Mouse (Mus musculus) adrenal gland, postnatal 36 days (tissue): ENCODE data around the gene Pimreg. TPM values are rescaled to one million over a fixed set of nuclear protein-coding genes. Genes with fewer than 3 reads are reported as not detected.
A peak's percentile ranks its signal among the peaks of the same experiment; 100 is the strongest.

Experiments
- DNase-seq, 2 experiments: peaks; one replicate each; pipeline ENCODE4 v3.0.0; 2021; ENCODE audit warnings: mixed read lengths in 1 of 2
- total RNA-seq, 2 experiments: library from RNA; stranded (reverse); gene quantifications; 2 replicates each; pipeline ENCODE4 v1.2.3; 2021

Gene Pimreg
- total RNA-seq, 2 experiments from 2014 or later: 3.6 to 5.1 TPM

DNA sequence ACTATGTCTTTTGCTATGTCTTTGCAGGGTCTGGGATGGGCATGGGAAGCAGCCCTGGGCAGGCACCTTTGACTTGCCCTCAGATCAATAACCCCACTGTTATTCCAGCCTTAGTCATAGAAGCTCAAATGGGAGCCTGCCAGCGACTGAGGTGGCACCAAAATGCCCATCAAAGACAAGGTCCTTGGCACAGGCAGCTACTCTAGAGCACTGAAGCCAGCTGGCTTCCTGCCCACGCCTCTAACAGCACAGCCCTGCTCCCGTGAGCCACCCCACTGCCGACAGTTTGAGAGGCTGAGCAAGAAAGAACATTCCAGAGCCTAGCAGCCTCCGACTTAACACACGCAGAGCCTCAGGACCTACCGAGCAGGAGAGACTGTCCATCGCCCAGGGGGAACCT lies 23.3 kb downstream of the Pimreg start:
- peak; percentile 90 to 91 for DNase-seq

DNA sequence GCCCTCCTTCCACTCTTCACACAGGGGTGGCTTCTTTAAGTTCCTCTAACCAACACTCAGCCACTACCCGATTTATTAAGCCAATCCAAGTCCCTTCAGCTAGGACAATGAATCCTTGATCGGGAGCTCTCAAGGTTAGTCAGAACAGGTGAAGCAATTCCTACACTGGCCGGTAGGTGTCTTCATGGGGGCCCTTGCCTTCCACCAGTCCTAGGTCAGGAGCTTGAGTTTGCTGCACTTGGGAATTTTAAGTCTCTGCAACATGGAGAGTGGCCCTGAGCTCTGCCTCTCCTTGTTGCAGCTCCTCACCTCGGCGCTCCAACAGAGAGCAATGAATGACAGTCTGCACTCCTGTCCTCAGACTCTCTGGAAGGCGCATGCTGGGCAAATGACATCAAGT lies 24.5 kb downstream of the Pimreg start:
- peak in 1 of 2 experiments; percentile 35 for DNase-seq

DNA sequence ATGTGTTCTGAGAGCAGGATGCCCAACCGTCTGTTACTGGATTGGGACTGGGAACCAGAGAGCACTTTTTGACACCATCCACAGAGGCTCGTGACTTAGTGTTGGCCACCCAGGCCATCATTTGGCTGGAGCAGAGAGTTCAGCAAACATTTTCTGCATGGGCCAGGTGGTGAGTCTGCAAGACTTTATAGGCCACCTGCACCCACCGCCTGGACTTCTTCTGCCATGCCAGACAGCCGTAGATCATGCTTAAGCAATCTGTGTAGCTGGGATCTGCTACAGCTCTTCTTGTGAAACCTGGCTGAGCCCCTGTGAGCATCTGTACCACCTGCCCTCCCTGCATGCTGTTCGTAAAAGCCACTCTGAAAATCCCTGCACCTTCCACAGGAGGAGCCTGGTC lies 25.5 kb downstream of the Pimreg start:
- DNase-seq: no peak

DNA sequence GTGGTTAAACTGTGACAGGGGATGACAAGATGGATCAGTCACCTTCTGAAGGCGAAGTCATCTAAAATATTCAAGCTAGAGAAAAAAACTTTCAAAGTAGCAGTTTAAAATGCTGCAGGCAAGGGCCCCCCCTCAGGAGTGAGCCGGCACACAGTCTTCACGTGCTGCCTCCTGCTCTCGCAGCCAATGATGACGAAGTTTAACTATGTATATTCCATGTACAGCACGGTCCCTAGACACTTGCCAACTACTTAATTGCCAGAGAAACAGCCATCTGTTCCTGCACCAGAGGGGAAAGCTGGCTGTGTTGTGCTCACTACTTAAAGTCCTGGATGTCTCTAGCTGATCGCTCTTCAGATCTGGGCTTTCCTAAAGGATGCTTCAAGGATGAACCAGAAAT lies 26.2 kb downstream of the Pimreg start:
- no peak for DNase-seq

DNA sequence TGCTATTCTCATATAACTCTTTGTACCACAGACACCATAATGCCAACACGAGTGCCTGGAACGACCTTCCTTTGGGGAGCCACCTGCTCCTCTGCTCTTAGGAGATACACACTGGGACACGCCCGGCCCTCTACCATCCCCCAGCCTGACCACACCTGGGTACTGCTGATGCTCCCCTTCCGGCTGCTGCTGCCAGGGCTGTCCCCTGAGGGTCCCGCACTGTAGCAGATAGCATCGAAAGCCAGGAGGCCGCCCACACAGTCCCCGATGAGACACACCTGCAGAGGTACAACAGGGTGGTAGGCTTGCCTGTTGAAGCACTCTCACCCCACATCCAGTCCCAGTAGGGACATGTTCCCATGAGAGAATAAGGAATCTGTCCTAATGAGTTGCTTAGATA lies 28.9 kb downstream of the Pimreg start:
- no peak for DNase-seq

DNA sequence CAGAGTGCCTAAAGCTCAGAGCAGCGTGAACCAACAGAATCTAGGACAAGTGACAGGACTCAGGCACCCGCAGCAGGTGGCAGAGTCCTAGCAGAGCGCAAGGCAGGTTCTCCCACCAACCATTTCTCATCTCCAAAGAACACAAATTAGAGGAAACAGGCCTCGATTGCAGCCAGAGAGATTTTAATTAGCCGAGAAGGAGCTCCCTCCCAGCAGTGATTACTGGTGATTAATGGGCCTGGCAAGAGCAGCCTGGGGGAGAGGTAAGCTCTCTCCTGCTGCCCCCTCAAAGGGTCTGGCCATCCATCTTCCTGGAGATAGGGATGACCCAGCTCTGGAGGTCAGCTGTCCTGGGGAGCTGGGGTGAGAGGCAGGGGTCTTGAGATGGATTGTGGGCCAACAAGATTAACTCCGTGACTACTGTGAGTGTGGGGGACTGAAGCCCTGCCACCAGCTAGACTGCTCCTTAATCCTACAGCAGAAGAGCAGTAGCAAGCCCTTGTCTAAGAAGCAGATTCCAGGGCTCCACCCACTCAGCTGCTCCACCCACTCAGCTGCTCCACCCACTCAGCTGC lies 30.6 kb downstream of the Pimreg start:
- no peak for DNase-seq

DNA sequence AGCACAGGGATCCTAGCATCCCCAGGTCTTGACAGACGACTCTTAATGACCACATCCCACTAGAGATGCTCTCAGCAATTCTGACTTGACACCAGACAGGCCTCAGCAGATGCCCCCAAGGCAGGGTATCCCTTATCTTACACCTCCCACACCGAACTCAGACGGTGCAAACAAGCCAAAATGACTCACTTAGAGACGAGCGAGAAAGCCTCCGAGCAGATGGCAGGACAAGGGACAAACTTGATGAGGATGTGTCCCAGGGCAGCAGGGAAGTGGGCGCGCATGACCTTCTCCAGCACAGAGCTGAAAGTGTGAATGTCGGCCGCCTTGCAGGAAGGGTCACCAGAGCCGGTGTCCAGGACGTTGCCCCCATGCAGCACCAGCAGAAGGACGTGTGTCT lies 32.4 kb downstream of the Pimreg start:
- no peak for DNase-seq

DNA sequence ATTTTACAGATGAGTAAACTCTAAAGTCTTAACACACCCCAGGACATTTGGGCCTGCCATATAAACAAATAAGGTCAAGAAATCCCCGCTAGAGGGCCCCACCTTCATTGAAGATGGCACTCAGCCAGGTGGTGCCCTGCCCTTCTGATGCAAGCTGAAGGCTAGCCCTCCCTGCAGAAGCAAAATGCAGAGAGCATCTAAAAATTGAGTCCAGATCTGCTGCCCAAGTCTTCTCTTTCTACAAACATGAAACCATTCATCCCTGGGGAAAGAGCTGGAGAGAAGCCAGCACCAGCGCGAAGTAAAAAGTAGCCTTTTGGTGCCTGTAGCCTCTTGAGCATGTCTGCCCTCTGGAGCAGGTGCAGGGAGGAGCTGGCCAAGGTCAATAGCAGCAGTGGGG lies 36.2 kb downstream of the Pimreg start:
- DNase-seq: peak; percentile 17 to 19

DNA sequence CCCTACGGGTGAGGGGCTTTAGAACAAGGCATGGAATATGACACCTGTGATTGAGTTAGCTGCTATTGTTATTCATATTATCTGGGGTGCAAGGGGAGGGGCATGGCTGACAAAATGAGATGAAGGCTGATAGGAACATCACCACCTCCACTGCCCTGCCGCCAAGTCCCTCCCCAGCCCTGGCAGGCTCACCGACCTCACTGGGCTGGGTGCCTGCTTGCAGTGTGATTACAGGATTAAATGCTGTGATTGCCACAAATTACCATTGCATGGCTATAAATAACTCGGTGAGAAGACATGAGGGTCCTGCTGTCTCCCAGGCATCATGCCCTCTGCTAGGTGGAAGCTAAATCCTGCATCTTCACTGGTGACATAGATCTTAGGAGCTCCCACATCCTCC lies 36.8 kb downstream of the Pimreg start:
- DNase-seq: no peak

DNA sequence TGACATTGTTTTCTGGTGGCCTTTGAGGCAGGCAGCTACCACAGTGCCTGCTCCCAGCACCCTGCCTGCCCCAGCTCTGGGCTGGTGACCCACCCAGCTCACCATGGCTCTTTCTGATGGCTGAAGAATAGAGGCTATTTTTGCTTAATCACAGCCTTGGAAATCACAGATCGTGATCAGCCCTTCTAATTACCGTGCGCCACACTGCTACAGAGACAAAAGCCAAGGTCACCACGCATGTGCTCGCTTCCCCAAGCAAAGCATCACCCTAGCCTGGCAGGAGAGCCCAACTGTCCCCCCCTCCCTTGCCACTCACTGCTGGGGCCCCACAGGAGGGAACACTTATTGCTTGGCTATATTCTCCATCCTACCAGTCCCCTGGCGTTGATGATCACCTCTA lies 38.6 kb downstream of the Pimreg start:
- no peak for DNase-seq

DNA sequence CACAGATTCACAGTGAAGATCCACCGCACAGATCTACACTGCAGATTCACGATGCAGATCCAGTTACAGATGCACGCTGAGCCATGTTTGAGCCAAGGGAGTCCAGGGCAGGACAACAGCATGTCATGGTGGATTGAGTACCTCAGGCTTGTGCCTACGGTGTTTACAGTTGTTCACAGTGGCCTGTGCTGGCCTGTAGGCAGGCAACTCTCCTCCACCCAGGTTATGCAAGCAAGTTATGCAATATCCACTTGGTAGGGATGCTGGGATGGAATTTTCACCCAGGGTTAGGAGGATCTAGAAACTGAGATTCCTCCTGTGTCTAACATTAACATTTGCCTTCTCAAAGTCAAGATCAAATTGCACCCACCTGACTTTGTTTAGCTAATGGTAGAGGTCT lies 40.8 kb downstream of the Pimreg start:
- no peak for DNase-seq

DNA sequence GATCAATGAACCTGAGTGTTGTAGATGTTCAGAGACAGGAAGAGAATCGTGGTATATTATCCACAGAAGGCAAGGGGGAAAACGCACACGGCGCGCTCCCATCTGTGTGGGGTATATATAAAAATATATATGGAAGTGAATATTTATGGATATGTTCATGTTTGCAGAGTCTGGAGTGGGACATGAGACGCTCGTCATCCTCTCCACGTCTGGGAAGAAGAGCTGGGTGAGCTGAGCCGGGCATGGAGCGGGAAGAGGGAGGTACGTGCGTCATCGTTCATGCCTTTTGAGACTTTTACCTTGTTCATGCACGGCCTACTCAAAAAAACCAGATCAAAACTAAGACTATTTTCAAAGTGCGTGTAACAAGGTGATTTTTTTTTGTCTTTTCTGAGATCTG lies 42.5 kb downstream of the Pimreg start:
- DNase-seq: no peak

DNA sequence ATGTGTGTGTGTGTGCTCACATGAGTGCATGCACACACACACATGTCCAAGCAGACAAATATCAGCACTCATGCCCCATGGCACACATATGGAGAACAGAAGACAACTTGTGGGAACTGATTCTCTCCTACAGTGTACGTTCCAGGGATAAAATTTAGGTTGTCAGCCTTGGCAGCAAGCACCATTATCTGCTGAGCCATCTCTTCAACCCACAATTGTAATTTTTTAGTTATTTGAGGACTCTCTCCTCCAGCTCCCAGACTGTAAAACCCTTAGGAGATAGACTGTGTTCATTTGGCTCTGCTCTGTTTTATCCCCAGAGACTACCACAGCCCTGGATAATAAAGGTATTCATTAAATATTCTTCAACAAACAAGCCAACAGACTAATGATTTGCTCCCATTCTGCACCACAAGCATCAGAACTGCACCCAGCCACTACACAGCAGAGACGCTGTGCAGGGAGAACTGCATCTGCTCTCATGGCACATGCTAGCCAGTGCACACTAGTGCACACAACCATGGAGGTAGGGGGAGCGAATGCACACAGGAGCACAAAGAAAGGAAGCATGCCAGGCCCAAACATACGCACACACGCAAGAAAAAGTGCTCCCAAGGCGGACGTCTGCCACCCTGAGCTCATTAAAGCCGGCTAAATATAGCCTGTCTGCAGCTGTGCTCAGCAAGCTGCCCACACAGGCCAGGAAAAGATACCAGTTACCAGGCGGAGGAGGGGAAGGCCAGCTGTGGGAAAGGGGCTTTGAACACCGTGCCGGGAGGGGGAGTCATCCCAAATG lies 44.6 kb downstream of the Pimreg start:
- no peak for DNase-seq

DNA sequence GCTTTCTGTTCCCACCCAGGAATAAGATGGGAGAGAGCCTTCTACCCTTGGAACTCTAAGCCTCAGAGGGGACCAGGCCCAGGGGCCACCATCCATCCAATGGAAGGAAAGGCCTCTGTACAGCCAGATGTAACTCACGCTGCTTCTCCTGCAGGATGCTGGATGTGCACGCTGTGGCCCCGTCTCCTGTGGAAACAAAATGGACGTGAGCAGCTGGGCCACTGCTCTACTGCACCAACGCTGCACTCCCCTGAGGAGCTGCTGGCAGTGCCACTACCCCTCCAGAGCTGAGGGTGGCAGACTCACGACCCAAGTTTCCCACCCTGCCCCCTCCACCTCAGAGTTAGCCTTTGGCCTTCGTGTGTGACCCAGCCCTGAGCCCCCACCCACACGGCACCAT lies 50.6 kb downstream of the Pimreg start:
- DNase-seq: no peak

DNA sequence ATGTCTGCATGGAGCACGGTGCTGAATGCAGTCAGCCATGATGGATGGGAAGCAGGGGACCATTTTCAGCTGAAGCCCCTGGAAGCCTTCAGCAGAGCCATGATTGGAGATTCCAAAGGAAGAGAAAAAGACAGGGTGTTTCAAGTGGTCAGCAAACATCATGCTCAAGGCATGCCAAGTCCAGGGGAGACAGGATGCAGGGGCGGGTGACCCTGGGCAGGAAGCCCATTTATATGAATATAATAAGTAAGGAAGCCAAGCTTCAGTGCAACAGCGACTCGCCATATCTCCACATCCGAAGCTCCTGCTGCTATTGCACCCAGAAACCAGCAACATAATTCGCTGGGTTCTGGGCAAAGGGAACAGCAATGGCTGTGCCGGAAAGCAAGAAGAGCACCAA lies 52.6 kb downstream of the Pimreg start:
- DNase-seq: peak; percentile 51 to 66

DNA sequence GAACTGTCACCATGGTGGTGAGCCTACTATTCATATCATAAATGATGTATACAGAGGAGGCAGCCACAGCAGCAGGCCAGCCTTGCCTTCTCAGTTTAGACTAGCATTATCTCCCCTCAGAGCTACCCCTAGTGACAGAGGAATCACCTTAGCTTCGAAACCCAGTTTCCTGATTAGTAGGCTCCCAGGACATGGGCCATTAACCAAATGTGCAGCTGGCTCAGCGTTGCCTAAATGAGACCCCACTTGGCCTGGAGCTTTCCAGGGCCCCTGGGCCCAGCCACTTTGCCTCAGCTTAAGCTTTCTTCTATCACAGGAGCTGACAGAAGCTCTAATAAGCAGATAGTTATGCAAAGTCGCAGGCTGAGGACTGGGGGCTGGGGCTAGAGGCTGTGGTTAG lies 54.2 kb downstream of the Pimreg start:
- DNase-seq: no peak

Other genes starting within 250 kb of the Pimreg start
- not detected for gene Aipl1, start 4.5 kb upstream of the Pimreg start, total RNA-seq
- 1 to 10 TPM; 1.8 to 3.0 TPM for gene Pitpnm3, start 93.7 kb downstream of the Pimreg start, total RNA-seq
- under 1 TPM; 0.46 to 0.60 TPM for gene Gm43951, start 164.8 kb downstream of the Pimreg start, total RNA-seq
- 1 to 10 TPM; 4.9 to 5.8 TPM for gene 4933427D14Rik, start 165.4 kb downstream of the Pimreg start, total RNA-seq
- gene Txndc17, start 165.5 kb downstream of the Pimreg start, total RNA-seq: 10 to 100 TPM; 71.8 to 74.2 TPM
- gene Med31, start 173.6 kb downstream of the Pimreg start, total RNA-seq: 10 to 100 TPM; 13.0 to 13.5 TPM
- gene Slc13a5, start 225.2 kb downstream of the Pimreg start, total RNA-seq: under 1 TPM; 0.07 to 0.17 TPM